In the genomic region with DNA sequence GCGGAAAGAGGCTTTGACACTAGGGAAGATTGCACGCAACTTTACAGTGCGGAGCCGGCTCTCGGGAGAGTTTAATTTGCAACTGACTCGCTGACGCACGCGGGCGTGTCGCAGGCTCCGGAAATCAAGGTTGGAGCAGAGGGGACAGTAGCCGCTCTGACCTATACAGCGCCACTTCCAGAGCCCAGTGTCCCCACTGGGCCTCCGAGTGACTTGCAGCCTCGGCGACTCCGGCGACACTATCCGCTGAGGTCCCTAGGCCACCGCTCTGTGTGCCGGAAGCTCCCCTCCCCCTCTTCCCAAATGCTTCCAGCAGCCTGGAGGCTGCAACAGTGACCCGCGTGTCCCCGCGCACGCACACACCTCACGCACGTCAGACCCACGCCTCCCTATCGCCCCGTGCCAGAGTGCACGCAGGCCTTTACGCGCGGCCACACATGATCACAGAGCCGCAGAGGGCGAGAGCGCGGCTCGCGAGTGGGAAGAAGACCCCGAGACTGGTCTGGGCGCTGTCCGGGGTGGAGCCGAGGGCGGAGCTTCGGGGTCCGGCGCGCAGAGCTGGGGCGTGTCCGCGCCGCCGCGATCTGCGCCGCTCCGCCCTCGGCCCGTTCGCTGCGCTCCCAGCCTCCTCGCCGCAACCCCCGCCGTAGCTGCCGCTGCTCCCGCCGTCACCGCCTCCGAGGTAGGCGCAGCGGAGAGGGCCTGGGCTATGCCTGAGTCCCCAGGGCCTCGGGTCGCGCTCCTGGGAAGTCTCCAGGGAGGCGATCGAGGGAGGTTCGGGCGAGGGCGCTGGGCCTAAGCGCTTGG, we compare ENCODE assay signal across 1 mouse cellular context.
A peak's percentile ranks its signal among the peaks of the same experiment; 100 is the strongest.
TF ChIP-seq lines count a peak whose summit lies in the region.

Gene Vdac1 (plus strand): TSS at position 390 of the 807 bp plus-strand sequence.

TF ChIP-seq in CH12.LX, 34 proteins besides CTCF, POLR2A, EP300 and RAD21 (continued from another document):
- peak; percentile 81 for TF ChIP-seq NRF1 (IDR thresholded peaks at IDR 0.05; ENCODE audit: low read depth, low read length)
- no peak for TF ChIP-seq ZNF384 (IDR thresholded peaks at IDR 0.05; ENCODE audit: low read depth, low read length)
- peak; percentile 40 for TF ChIP-seq HCFC1 (IDR thresholded peaks at IDR 0.05; ENCODE audit: low read depth, low read length)
- TF ChIP-seq PAX5 (IDR thresholded peaks at IDR 0.05; ENCODE audit: low read length) = no peak
- no peak for TF ChIP-seq RCOR1 (conservative IDR thresholded peaks at IDR 0.05; ENCODE audit: low read depth, low read length)
- TF ChIP-seq SMC3 (IDR thresholded peaks at IDR 0.05; ENCODE audit: low read depth, low read length) = no peak
- TF ChIP-seq E2F4 (IDR thresholded peaks at IDR 0.05; ENCODE audit: insufficient replicate concordance, low read depth, low read length) = no peak
- peak; percentile 83 for TF ChIP-seq TCF12 (IDR thresholded peaks at IDR 0.05; ENCODE audit: low read depth, low read length)
- no peak for TF ChIP-seq GABPA (IDR thresholded peaks at IDR 0.05; ENCODE audit: insufficient replicate concordance, low read depth, low read length)
- TF ChIP-seq IRF4 (IDR thresholded peaks at IDR 0.05; ENCODE audit: low read depth, low read length) = no peak
- no peak for TF ChIP-seq JUN (IDR thresholded peaks at IDR 0.05; ENCODE audit: insufficient read depth, low read depth, low read length)
- no peak for TF ChIP-seq USF1 (IDR thresholded peaks at IDR 0.05; ENCODE audit: low read depth, low read length)
- TF ChIP-seq ELF1 (IDR thresholded peaks at IDR 0.05; ENCODE audit: low read depth, low read length) = peak; percentile 54; the same call in 1 of the 2 replicates
- TF ChIP-seq MXI1 (IDR thresholded peaks at IDR 0.05; ENCODE audit: low read depth, low read length) = peak; percentile 92
- peak; percentile 44; the same call in 1 of the 2 replicates for TF ChIP-seq KAT2A (IDR thresholded peaks at IDR 0.05; ENCODE audit: insufficient replicate concordance, low read length)
- peak; percentile 74 for TF ChIP-seq POLR2AphosphoS2 (IDR thresholded peaks at IDR 0.05; ENCODE audit: low read depth, low read length)
- peak; percentile 0 for TF ChIP-seq MYC (IDR thresholded peaks at IDR 0.05; ENCODE audit: low read depth, low read length)
- TF ChIP-seq MAFK (IDR thresholded peaks at IDR 0.05; ENCODE audit: insufficient replicate concordance, low read length) = no peak
- peak; percentile 87 for TF ChIP-seq ZMIZ1 (IDR thresholded peaks at IDR 0.05; ENCODE audit: low read depth, low read length)
- no peak for TF ChIP-seq ZKSCAN1 (IDR thresholded peaks at IDR 0.05; ENCODE audit: borderline replicate concordance, low read depth, low read length)
- TF ChIP-seq ZC3H11A (IDR thresholded peaks at IDR 0.05; ENCODE audit: low read depth, low read length) = no peak
